Mouse (Mus musculus) heart, postnatal 25 days (tissue): ENCODE measurements at regions not wholly inside any gene's neighbourhood (a gene's known extent, or its start where the extent isn't known, plus 50 kb on each side); places are given as distances from the start of the nearest gene placed in this dataset.

Experiments
- DNase-seq: peaks from one replicate; pipeline ENCODE4 v3.0.0; 2022; ENCODE audit warnings: low spot score
- intact Hi-C: fragments of 180-260 bp; cut with DNase I; formaldehyde crosslinking; loops from one replicate; pipeline ENCODE4 v1.15.1; 2025

GRCm38 (mm10) chr10:98541062-98541461 lies 373.1 kb upstream of the Atp2b1 start:
- no peak for DNase-seq
- intact Hi-C loops, result no loop called here

GRCm38 (mm10) chr10:98542072-98542471 lies 372.1 kb upstream of the Atp2b1 start:
- intact Hi-C loops, result no loop called here
- no peak for DNase-seq

GRCm38 (mm10) chr10:98543253-98543997 lies 370.8 kb upstream of the Atp2b1 start:
- intact Hi-C loops, result no loop called here
- no peak for DNase-seq

DNA sequence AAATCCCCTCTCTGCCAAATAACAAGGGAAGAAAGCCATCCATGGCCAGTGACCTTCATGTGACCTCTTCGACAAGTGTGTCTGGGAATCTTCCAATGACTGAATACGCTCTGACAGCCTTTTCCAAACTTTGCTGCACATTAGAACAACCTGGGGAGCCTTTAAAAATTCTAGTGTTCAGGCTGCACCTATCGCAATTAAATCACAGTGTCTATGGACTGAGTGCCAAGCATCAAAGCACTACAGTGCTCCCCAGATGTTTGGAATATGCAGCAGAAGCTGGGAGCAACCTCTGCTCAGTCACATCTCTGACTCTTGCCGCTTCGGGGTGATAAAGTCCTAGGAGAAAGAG lies 370.2 kb upstream of the Atp2b1 start:
- DNase-seq, result no peak
- intact Hi-C loops, result no loop called here

- intact Hi-C loops, result no loop called here
- DNase-seq, result no peak
Measured at GRCm38 (mm10) chr10:98554575-98554974, 359.6 kb upstream of the Atp2b1 start.

DNA sequence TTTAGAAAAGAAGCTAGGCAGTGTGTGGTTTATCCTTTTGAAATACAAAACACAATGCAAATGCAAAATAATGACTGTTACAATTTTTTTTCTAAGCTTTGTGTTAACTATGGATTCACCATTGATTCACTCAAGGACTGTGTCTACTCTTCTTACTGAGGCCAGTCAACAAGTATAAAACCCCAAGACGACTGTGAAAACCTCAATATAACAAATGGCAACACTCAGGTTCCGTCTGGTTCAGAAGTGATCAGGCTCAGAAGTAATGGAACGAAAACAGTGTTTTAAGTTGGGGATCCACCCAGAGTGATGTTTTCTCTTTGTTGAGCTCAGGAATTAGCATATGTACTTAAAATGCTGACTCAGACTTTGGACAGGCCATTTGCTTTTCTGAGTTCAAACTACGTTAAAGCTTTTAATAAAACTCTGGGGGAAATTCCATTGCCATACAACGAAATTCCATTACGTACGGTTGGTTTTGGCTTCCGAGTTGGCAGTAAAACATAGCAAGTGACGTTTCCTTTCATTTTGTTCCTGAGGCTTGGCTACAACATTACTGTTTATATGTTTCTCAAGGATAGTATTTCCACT lies 356.6 kb upstream of the Atp2b1 start:
- DNase-seq, result no peak
- intact Hi-C loops, result no loop called here

GRCm38 (mm10) chr10:98558560-98558959 lies 355.6 kb upstream of the Atp2b1 start:
- no peak for DNase-seq
- intact Hi-C loops, result no loop called here

DNA sequence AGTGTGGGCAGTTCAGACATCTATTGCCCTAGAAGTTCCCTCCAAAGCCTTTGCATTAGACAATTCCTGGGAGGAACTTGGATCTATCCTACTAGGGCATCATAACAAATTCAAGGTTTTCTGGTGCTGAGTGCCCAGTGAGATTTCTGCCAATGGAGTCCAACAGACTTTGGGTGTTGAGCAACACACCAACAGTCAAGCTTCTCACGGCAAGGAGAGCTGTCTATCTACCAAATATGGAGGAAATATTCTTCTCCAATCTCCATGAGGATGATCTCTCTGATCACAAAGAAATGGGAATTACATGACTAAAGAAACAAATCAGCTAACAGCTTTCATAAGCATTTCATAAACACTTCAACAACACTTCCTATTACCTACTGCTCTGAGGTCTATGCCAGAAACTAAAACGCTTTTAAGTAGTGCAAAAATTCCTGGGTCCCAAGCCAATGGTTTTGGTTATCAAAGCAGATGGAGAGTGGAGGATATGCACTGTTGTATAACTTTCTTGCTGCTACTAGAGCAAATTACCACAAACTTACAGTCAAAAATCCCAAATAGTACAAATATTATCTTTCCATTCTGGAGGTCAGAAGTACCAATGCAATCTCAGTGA lies 351.8 kb upstream of the Atp2b1 start:
- intact Hi-C loops, result no loop called here
- DNase-seq, result no peak

GRCm38 (mm10) chr10:98572782-98573536 lies 341.2 kb upstream of the Atp2b1 start:
- intact Hi-C loops, result no loop called here
- no peak for DNase-seq

GRCm38 (mm10) chr10:98577040-98577439 lies 337.2 kb upstream of the Atp2b1 start:
- no peak for DNase-seq
- intact Hi-C loops, result no loop called here

- intact Hi-C loops, result no loop called here
- no peak for DNase-seq
Measured at GRCm38 (mm10) chr10:98584776-98585175, 329.4 kb upstream of the Atp2b1 start.

DNA sequence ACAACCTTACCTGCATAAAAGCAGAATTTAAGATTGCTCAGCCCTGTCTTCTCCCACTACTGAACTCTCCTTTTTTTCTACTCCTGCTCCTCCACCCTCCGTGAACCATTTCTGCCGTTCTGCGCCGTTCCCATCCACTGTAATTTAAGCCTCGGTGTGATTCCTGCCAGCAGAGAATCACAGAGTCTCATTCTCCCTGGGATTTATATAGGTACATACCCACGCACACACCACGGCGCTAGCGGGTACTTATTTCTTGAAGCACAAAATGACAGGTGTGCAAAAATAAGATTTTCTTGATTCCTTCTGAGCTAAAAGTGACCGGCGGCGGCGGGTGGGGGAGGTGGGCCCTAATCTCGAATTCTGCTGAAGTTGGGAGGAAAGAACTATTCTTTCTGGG lies 324.5 kb upstream of the Atp2b1 start:
- intact Hi-C loops, result no loop called here

GRCm38 (mm10) chr10:98592154-98592553 lies 322.1 kb upstream of the Atp2b1 start:
- DNase-seq, result no peak
- intact Hi-C loops, result no loop called here

More for the DNA sequence above, 324.5 kb upstream of the Atp2b1 start:
- DNase-seq, result no peak

- DNase-seq, result no peak
- intact Hi-C loops, result no loop called here
Measured at GRCm38 (mm10) chr10:98593910-98594309, 320.3 kb upstream of the Atp2b1 start.

DNA sequence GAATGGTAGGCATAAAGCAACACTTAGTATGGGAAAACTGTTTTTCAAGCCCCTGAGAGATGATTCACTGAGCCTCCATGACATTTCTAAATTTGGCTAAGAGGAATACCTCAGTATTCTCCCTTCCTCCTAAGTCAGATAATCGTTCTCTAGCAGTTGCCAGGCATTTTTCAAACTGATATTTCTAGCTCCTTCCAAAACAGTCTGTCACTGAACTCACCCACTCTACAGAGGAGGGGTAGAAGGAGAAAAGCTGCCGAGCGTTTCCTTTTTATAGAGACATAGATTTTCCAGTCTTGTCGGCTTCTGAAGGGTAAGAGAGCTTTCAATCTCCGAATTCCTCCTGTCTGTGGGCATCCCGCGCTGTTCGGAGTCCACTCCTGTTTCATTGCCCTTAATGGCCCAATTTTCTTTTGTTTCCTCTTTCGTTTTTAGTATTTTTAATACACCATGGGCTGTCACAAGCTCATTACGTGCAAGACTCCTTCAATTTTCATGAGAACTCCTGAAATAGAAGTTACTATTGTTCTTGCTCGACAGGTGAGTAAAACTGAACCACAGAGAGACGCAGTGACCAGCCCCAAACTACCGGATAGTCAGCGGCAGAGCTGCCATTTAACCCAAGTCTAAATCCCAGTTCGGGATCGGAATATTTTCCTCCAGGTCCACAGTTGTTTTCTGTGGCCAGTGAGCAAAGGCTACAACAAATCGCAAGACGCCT lies 305.8 kb upstream of the Atp2b1 start:
- intact Hi-C loops, result no loop called here
- DNase-seq, result no peak

DNA sequence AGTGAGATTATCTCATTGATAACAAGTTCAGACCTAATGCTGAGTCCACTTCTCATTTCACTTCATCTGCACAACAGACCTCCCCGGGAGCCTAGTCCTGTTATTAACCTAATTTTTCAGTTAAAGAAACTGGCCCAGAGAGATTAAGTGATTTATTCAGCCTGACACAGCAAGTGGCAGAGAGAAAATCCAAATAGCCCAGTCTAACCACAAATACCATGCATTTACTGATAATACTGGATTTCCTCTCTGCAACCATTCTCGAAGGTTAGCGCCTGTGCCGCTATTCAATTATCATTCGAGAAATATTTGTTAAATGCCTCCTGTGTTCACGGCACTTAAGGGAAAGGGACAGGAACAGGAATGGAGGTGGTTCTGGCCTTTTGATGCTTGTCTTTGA lies 303.5 kb upstream of the Atp2b1 start:
- no peak for DNase-seq
- intact Hi-C loops, result no loop called here

DNA sequence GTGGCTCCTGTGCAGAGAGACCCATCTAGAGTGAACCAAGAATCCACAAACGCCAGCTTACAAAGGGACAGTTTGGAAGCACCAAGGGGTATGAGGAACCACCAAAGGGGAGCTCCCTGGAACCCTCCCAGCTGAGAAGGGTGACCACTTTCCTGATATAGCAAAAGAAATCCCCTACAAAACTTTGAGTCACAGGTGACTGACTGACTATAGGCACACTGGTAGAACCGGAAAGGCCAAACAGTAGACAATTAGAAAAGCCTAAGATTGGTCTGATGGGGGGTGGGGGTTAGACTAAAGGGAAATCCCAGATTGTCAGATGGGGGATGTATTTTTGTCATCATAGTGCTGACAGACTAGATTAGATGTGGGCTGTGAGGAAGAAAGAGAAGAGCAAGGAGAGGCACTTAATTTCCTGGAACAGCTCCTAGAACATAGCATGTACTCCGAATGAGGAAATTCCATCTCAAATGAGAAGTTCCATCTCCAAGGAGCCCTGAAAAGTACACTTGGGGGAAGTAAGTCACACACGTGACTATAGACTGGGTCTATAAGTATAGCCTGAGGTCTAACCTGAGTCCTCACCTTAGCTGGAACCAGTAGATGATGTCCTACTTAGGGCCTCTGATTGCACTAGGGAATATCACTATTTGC lies 302.4 kb upstream of the Atp2b1 start:
- DNase-seq, result no peak
- intact Hi-C loops, result no loop called here

DNA sequence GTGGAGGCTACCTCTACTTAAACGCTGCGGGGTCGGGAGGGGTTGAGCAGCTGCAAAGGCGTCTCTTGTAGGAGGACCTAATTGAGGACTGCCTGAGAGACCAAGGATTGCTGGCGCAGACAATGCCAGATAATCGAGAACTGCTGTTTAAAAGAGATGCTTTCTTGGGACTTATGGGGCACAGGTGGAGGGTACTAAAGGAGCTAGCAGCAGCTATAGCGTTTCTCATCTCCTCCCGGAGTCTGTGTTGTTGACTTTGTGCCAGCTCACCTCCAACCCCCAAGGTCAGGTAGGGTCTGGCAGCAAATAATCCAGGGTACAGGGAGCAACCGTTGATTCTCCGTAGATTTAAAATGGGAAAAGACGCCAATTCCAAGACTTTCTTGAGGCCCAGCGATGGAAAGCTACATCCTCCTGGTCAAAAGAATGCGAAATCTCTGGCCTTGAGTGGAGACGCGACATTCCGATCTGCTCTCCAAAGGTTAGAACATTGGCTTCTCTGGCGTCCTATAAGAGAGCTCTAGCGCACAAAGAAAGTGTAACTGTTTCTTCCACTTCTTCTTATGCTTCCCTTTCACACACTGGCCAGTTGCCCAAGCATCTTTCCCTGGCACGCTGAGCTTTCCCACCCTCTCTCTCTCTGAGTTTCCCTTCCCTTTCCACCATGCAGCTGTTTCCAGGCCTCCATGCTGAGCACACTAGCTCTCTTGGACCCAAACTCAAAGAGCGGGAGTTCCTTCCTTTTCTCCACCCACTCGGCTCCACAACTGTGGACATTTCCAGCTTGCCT lies 295.3 kb upstream of the Atp2b1 start:
- intact Hi-C loops, result no loop called here
- peak; percentile 56 for DNase-seq

GRCm38 (mm10) chr10:98624103-98624502 lies 290.1 kb upstream of the Atp2b1 start:
- DNase-seq, result no peak
- intact Hi-C loops, result no loop called here
